8 mouse cellular contexts compared by ENCODE assay signal in the genomic region with DNA sequence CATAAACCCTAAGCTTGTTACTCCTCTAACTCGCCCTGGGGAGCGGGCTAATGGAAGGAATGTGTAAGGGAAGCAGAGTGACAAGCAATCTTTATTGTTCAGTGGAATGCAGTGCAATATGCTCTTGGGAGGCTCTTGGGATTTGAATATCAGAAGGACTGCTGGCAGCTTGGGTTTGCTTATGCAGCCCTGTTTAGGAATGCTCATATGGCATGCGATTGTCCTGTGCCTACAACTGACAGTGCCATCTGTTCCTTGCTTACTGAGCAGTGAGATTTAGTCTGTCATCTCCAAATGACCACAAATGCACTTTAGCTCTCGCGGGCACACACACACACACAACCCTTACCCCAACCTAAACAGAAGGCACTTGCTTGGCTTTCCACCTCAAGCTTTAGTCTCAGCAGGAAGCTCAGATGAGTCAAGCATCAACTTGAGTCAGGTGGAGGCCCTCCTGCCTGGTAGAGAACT. TPM values are rescaled to one million over a fixed set of nuclear protein-coding genes. Genes with fewer than 3 reads are reported as not detected.
DNase-seq lines count a peak whose midpoint lies in the region; ATAC-seq and TF ChIP-seq lines count a peak whose summit lies in the region.

No protein-coding gene starts in this region.

- no peak for ATAC-seq in heart, embryonic 11.5 days (replicated peaks; ENCODE audit: insufficient number of reproducible peaks, low FRiP score, low TSS enrichment)
- peak; percentile 74 for ATAC-seq in forebrain, embryonic 15.5 days (replicated peaks)
- peak; percentile 49; the same call in 1 of the 2 replicates for ATAC-seq in limb, embryonic 12.5 days (ENCODE audit: insufficient number of reproducible peaks, insufficient read depth, low FRiP score, low TSS enrichment, low read depth)
- ATAC-seq in liver, embryonic 11.5 days (replicated peaks; ENCODE audit: low FRiP score) = no peak

- H3K27ac ChIP-seq in heart, embryonic 11.5 days (ENCODE audit: low read depth, low read length) = 0 out of 2 replicates have a peak overlapping the region, but pooled peaks have one; percentile 29
- H3K27ac ChIP-seq in forebrain, embryonic 15.5 days (replicated peaks) = peak overlapping the region; percentile 22; the same call in 1 of the 2 replicates
- no peak overlapping the region for H3K27ac ChIP-seq in limb, embryonic 12.5 days
- H3K27ac ChIP-seq in liver, embryonic 11.5 days (ENCODE audit: low read depth, low read length) = no peak overlapping the region

- no peaks in the 10 kb centered on the region for H3K27me3 ChIP-seq in heart, embryonic 11.5 days (ENCODE audit: control insufficient read depth, insufficient read depth, low read length)
- no peaks in the 10 kb centered on the region for H3K27me3 ChIP-seq in forebrain, embryonic 15.5 days
- H3K27me3 ChIP-seq in limb, embryonic 12.5 days = no peaks in the 10 kb centered on the region
- H3K27me3 ChIP-seq in liver, embryonic 11.5 days (replicated peaks; ENCODE audit: control insufficient read depth, insufficient read depth, low read length) = no peaks in the 10 kb centered on the region

- H3K36me3 ChIP-seq in heart, embryonic 11.5 days (ENCODE audit: control insufficient read depth, insufficient read depth, low read length) = no peaks in the 10 kb centered on the region
- H3K36me3 ChIP-seq in forebrain, embryonic 15.5 days = no peaks in the 10 kb centered on the region
- H3K36me3 ChIP-seq in limb, embryonic 12.5 days = no peaks in the 10 kb centered on the region
- H3K36me3 ChIP-seq in liver, embryonic 11.5 days (ENCODE audit: control insufficient read depth, insufficient read depth, low read length) = no peaks in the 10 kb centered on the region

- no peak for TF ChIP-seq POLR2A in brain, embryonic 14.5 days (IDR thresholded peaks at IDR 0.05; ENCODE audit: borderline replicate concordance, extremely low read depth, insufficient read depth, insufficient read length, poor library complexity, severe bottlenecking)

- H3K9me3 ChIP-seq in heart, embryonic 11.5 days (replicated peaks; ENCODE audit: control insufficient read depth, low read length) = no peaks in the 10 kb centered on the region
- H3K9me3 ChIP-seq in forebrain, embryonic 15.5 days = no peaks in the 10 kb centered on the region
- no peaks in the 10 kb centered on the region for H3K9me3 ChIP-seq in limb, embryonic 12.5 days
- H3K9me3 ChIP-seq in liver, embryonic 11.5 days (ENCODE audit: control insufficient read depth, low read length) = no peaks in the 10 kb centered on the region

- no peak for DNase-seq in heart, postnatal 36 days
- DNase-seq in brain, embryonic 14.5 days (ENCODE audit: low read depth) = peak; percentile 81
- DNase-seq in T-cell, adult 2 months (ENCODE audit: low spot score) = no peak
- DNase-seq in gastrocnemius, postnatal 36 days = no peak
- DNase-seq in liver, embryonic 11.5 days (ENCODE audit: low spot score) = no peak

- no peak overlapping the region for H3K4me3 ChIP-seq in heart, embryonic 11.5 days (ENCODE audit: low read depth, low read length)
- H3K4me3 ChIP-seq in forebrain, embryonic 15.5 days = no peak overlapping the region
- H3K4me3 ChIP-seq in limb, embryonic 12.5 days (replicated peaks) = no peak overlapping the region
- no peak overlapping the region for H3K4me3 ChIP-seq in liver, embryonic 11.5 days (ENCODE audit: low read depth, low read length)

- 55% methylated on average over 5 of the region's 5 CpGs for WGBS in heart, embryonic 11.5 days (ENCODE audit: insufficient replicate concordance)
- 32% methylated on average over 5 of the region's 5 CpGs for WGBS in forebrain, embryonic 15.5 days
- WGBS in limb, embryonic 12.5 days = 44% methylated on average over 5 of the region's 5 CpGs
- WGBS in liver, embryonic 11.5 days = 71% methylated on average over 5 of the region's 5 CpGs

- intact Hi-C loops in heart, postnatal 36 days (cut with DNase I) = no loop called here
- intact Hi-C loops in gastrocnemius, postnatal 36 days (cut with DNase I) = no loop called here

- no peak overlapping the region for H3K4me2 ChIP-seq in heart, embryonic 11.5 days
- no peak overlapping the region for H3K4me2 ChIP-seq in forebrain, embryonic 15.5 days (replicated peaks)
- no peak overlapping the region for H3K4me2 ChIP-seq in limb, embryonic 12.5 days
- H3K4me2 ChIP-seq in liver, embryonic 11.5 days = no peak overlapping the region

- H3K9ac ChIP-seq in heart, embryonic 11.5 days (ENCODE audit: low read depth, low read length) = no peak overlapping the region
- no peak overlapping the region for H3K9ac ChIP-seq in forebrain, embryonic 15.5 days (replicated peaks)
- no peak overlapping the region for H3K9ac ChIP-seq in limb, embryonic 12.5 days (replicated peaks)
- H3K9ac ChIP-seq in liver, embryonic 11.5 days (ENCODE audit: low read depth, low read length) = no peak overlapping the region

- H3K4me1 ChIP-seq in heart, embryonic 11.5 days (ENCODE audit: control insufficient read depth, insufficient read depth, low read length) = peaks cover 5% of the 10 kb centered on the region
- H3K4me1 ChIP-seq in forebrain, embryonic 15.5 days = peaks cover 10% of the 10 kb centered on the region
- peaks cover 52% of the 10 kb centered on the region for H3K4me1 ChIP-seq in limb, embryonic 12.5 days (replicated peaks)
- H3K4me1 ChIP-seq in liver, embryonic 11.5 days (replicated peaks; ENCODE audit: control insufficient read depth, insufficient read depth, low read length) = no peaks in the 10 kb centered on the region

- no peak for TF ChIP-seq CTCF in brain, embryonic 14.5 days (IDR thresholded peaks at IDR 0.05; ENCODE audit: borderline replicate concordance, extremely low read depth, insufficient read depth, insufficient read length)

RNA-seq across cellular contexts. Expression of a gene that starts 47.1 kb away (rescaled TPM):
- 6.4 and 9.7 TPM in 2 replicates for polyA plus RNA-seq in heart, embryonic 11.5 days (2014; fragmentation: Nextera tagmentation; extraction: Ambion mirVana)
- total RNA-seq in heart, postnatal 36 days (2021) = 1 to 10 TPM; 5.5 to 6.6 TPM
- polyA plus RNA-seq in brain, embryonic 14.5 days (2012; rRNA removed) = 8.9 and 12.2 TPM in 2 replicates
- polyA plus RNA-seq in forebrain, embryonic 15.5 days (2015; fragmentation: Nextera tagmentation; extraction: Ambion mirVana) = 9.7 and 9.8 TPM in 2 replicates
- 11.4 and 14.5 TPM in 2 replicates for polyA plus RNA-seq in limb, embryonic 12.5 days (2016; fragmentation: Nextera tagmentation; extraction: Ambion mirVana)
- 1 to 10 TPM; 2.5 to 2.6 TPM for total RNA-seq in gastrocnemius, postnatal 36 days (2021)
- 6.8 and 9.5 TPM in 2 replicates for polyA plus RNA-seq in liver, embryonic 11.5 days (2014; fragmentation: Nextera tagmentation; extraction: Ambion mirVana)

RNA-seq across cellular contexts. Expression of a gene that starts 47.4 kb away (rescaled TPM):
- polyA plus RNA-seq in heart, embryonic 11.5 days (2014; fragmentation: Nextera tagmentation; extraction: Ambion mirVana) = 12.4 and 17.6 TPM in 2 replicates
- 10 to 100 TPM in 1 of 2 experiments, 1 to 10 TPM in 1; 7.6 to 11.0 TPM for total RNA-seq in heart, postnatal 36 days (2021)
- polyA plus RNA-seq in brain, embryonic 14.5 days (2012; rRNA removed) = 15.9 and 30.7 TPM in 2 replicates
- polyA plus RNA-seq in forebrain, embryonic 15.5 days (2015; fragmentation: Nextera tagmentation; extraction: Ambion mirVana) = 29.4 and 31.6 TPM in 2 replicates
- polyA plus RNA-seq in limb, embryonic 12.5 days (2016; fragmentation: Nextera tagmentation; extraction: Ambion mirVana) = 25.1 and 26.3 TPM in 2 replicates
- 1 to 10 TPM; 4.5 to 7.4 TPM for total RNA-seq in gastrocnemius, postnatal 36 days (2021)
- polyA plus RNA-seq in liver, embryonic 11.5 days (2014; fragmentation: Nextera tagmentation; extraction: Ambion mirVana) = 15.0 and 17.9 TPM in 2 replicates

Comparison
In these comparisons a context has a peak if more than half of its experiments do, and no peak if none do; other contexts are left out.
1. ATAC-seq: peak in forebrain, embryonic 15.5 days (single experiment) and limb, embryonic 12.5 days (single experiment); none in heart, embryonic 11.5 days (single experiment) and liver, embryonic 11.5 days (single experiment).
2. H3K27ac ChIP-seq: peak in heart, embryonic 11.5 days (single experiment) and forebrain, embryonic 15.5 days (single experiment); none in limb, embryonic 12.5 days (single experiment) and liver, embryonic 11.5 days (single experiment).